Mouse (Mus musculus) G1E-ER4 (cell line): Measurements from ENCODE around the gene Tas2r143. TPM values are rescaled to one million over a fixed set of nuclear protein-coding genes. Genes with fewer than 3 reads are reported as not detected.

Experiments used
- GATA1 ChIP-seq: IDR thresholded peaks from one replicate; pipeline ENCODE4 v1.8.0; 2012; ENCODE audit warnings: low read length, inconsistent platforms
- polyA plus RNA-seq: library from polyadenylated mRNA; stranded (reverse); fragments of >175 nt; gene quantifications from 2 replicates; pipeline ENCODE4 v1.2.3, GENCODE M21; 2012

Gene Tas2r143
- polyA plus RNA-seq, 1 experiment: not detected

GRCm38 (mm10) chr6:42376016-42376415, 24.0 kb upstream of the Tas2r143 start:
- no peak for TF ChIP-seq GATA1

GRCm38 (mm10) chr6:42376504-42377019, 23.5 kb upstream of the Tas2r143 start:
- no peak for TF ChIP-seq GATA1

GRCm38 (mm10) chr6:42377280-42377679, 22.8 kb upstream of the Tas2r143 start:
- no peak for TF ChIP-seq GATA1

- no peak for TF ChIP-seq GATA1
These were observed 20.5 kb upstream of the Tas2r143 start for GRCm38 (mm10) chr6:42379551-42379950.

- TF ChIP-seq GATA1: no peak
These were observed 19.5 kb upstream of the Tas2r143 start for GRCm38 (mm10) chr6:42380416-42381144.

GRCm38 (mm10) chr6:42381221-42381620, 18.8 kb upstream of the Tas2r143 start:
- TF ChIP-seq GATA1: no peak

- no peak for TF ChIP-seq GATA1
These were observed 18.1 kb upstream of the Tas2r143 start for GRCm38 (mm10) chr6:42381916-42382381.

- no peak for TF ChIP-seq GATA1
These were observed 16.7 kb upstream of the Tas2r143 start for GRCm38 (mm10) chr6:42383360-42383759.

- TF ChIP-seq GATA1: no peak
These were observed 14.4 kb upstream of the Tas2r143 start for GRCm38 (mm10) chr6:42385635-42386034.

GRCm38 (mm10) chr6:42391796-42392330, 8.2 kb upstream of the Tas2r143 start:
- TF ChIP-seq GATA1: no peak

- TF ChIP-seq GATA1: no peak
These were observed 3.9 kb upstream of the Tas2r143 start for GRCm38 (mm10) chr6:42395960-42396809.

- TF ChIP-seq GATA1: no peak
These were observed 2.9 kb upstream of the Tas2r143 start for GRCm38 (mm10) chr6:42397041-42397657.

GRCm38 (mm10) chr6:42398285-42398684, 1.8 kb upstream of the Tas2r143 start:
- TF ChIP-seq GATA1: no peak

- TF ChIP-seq GATA1: no peak
These were observed 1.0 kb upstream of the Tas2r143 start for GRCm38 (mm10) chr6:42398998-42399397.

GRCm38 (mm10) chr6:42405134-42405533, 5.1 kb downstream of the Tas2r143 start, which contains the start of gene Tas2r135:
TSS of gene Tas2r135 (plus strand) at chr6:42405434.
- no peak for TF ChIP-seq GATA1

- no peak for TF ChIP-seq GATA1
These were observed 19.4 kb downstream of the Tas2r143 start for GRCm38 (mm10) chr6:42419443-42419842.

GRCm38 (mm10) chr6:42421439-42421838, 21.4 kb downstream of the Tas2r143 start:
- TF ChIP-seq GATA1: no peak
